Mouse (Mus musculus): ENCODE results near the gene Zfp423. TPM values are rescaled to one million over a fixed set of nuclear protein-coding genes. Genes with fewer than 3 reads are reported as not detected.

Zfp423 gene
- polyA plus RNA-seq, 1 experiment = 2.8 TPM

- H3K4me3 ChIP-seq (ENCODE audit: insufficient read depth, low read length) = no peak overlapping the region
- H3K4me1 ChIP-seq (ENCODE audit: control insufficient read depth, insufficient read depth, low read length) = no peaks in the 10 kb centered on the region
- no peak overlapping the region for H3K27ac ChIP-seq (ENCODE audit: insufficient read depth, low read length)
- TF ChIP-seq CTCF (IDR thresholded peaks at IDR 0.05; ENCODE audit: borderline replicate concordance, insufficient read depth, low read length) (no peak), POLR2A (IDR thresholded peaks at IDR 0.05; ENCODE audit: low read depth, low read length) (no peak)
These were observed 254.6 kb downstream of the Zfp423 start for GRCm38 (mm10) chr8:87704756-87705155.

GRCm38 (mm10) chr8:87702790-87703311 lies 256.5 kb downstream of the Zfp423 start:
- Histone ChIP-seq H3K4me3 (ENCODE audit: insufficient read depth, low read length) (no peak overlapping the region), H3K4me1 (ENCODE audit: control insufficient read depth, insufficient read depth, low read length) (no peaks in the 10 kb centered on the region), H3K27ac (ENCODE audit: insufficient read depth, low read length) (no peak overlapping the region)
- TF ChIP-seq CTCF (IDR thresholded peaks at IDR 0.05; ENCODE audit: borderline replicate concordance, insufficient read depth, low read length) = no peak
- no peak for TF ChIP-seq POLR2A (IDR thresholded peaks at IDR 0.05; ENCODE audit: low read depth, low read length)

- H3K4me3 ChIP-seq (ENCODE audit: insufficient read depth, low read length) = no peak overlapping the region
- H3K27ac ChIP-seq (ENCODE audit: insufficient read depth, low read length) = no peak overlapping the region
- no peaks in the 10 kb centered on the region for H3K4me1 ChIP-seq (ENCODE audit: control insufficient read depth, insufficient read depth, low read length)
- TF ChIP-seq CTCF (IDR thresholded peaks at IDR 0.05; ENCODE audit: borderline replicate concordance, insufficient read depth, low read length) (no peak), POLR2A (IDR thresholded peaks at IDR 0.05; ENCODE audit: low read depth, low read length) (no peak)
These were observed 257.3 kb downstream of the Zfp423 start for GRCm38 (mm10) chr8:87702051-87702521.

- Histone ChIP-seq H3K4me1 (ENCODE audit: control insufficient read depth, insufficient read depth, low read length) (no peaks in the 10 kb centered on the region), H3K4me3 (ENCODE audit: insufficient read depth, low read length) (no peak overlapping the region), H3K27ac (ENCODE audit: insufficient read depth, low read length) (no peak overlapping the region)
- TF ChIP-seq CTCF (IDR thresholded peaks at IDR 0.05; ENCODE audit: borderline replicate concordance, insufficient read depth, low read length) (no peak), POLR2A (IDR thresholded peaks at IDR 0.05; ENCODE audit: low read depth, low read length) (no peak)
These were observed 257.8 kb downstream of the Zfp423 start for GRCm38 (mm10) chr8:87701583-87701982.

GRCm38 (mm10) chr8:87700321-87700720 lies 259.1 kb downstream of the Zfp423 start:
- TF ChIP-seq CTCF (IDR thresholded peaks at IDR 0.05; ENCODE audit: borderline replicate concordance, insufficient read depth, low read length) (no peak), POLR2A (IDR thresholded peaks at IDR 0.05; ENCODE audit: low read depth, low read length) (no peak)
- H3K4me1 ChIP-seq (ENCODE audit: control insufficient read depth, insufficient read depth, low read length) = no peaks in the 10 kb centered on the region
- no peak overlapping the region for H3K27ac ChIP-seq (ENCODE audit: insufficient read depth, low read length)
- H3K4me3 ChIP-seq (ENCODE audit: insufficient read depth, low read length) = no peak overlapping the region

GRCm38 (mm10) chr8:87697127-87697526 lies 262.3 kb downstream of the Zfp423 start:
- no peak for TF ChIP-seq CTCF (IDR thresholded peaks at IDR 0.05; ENCODE audit: borderline replicate concordance, insufficient read depth, low read length)
- TF ChIP-seq POLR2A (IDR thresholded peaks at IDR 0.05; ENCODE audit: low read depth, low read length) = no peak
- Histone ChIP-seq H3K4me1 (ENCODE audit: control insufficient read depth, insufficient read depth, low read length) (peaks cover 5% of the 10 kb centered on the region; the same call in 1 of the 2 replicates), H3K4me3 (ENCODE audit: insufficient read depth, low read length) (no peak overlapping the region), H3K27ac (ENCODE audit: insufficient read depth, low read length) (no peak overlapping the region)

- Histone ChIP-seq H3K4me1 (ENCODE audit: control insufficient read depth, insufficient read depth, low read length) (peaks cover 12% of the 10 kb centered on the region), H3K27ac (ENCODE audit: insufficient read depth, low read length) (no peak overlapping the region), H3K4me3 (ENCODE audit: insufficient read depth, low read length) (no peak overlapping the region)
- TF ChIP-seq POLR2A (IDR thresholded peaks at IDR 0.05; ENCODE audit: low read depth, low read length) = no peak
These were observed 265.7 kb downstream of the Zfp423 start for GRCm38 (mm10) chr8:87693741-87694140.

- no peak overlapping the region for H3K4me3 ChIP-seq (ENCODE audit: insufficient read depth, low read length)
- H3K27ac ChIP-seq (ENCODE audit: insufficient read depth, low read length) = 0 out of 2 replicates have a peak overlapping the region, but pooled peaks have one; percentile 8
- H3K4me1 ChIP-seq (ENCODE audit: control insufficient read depth, insufficient read depth, low read length) = peaks cover 12% of the 10 kb centered on the region
- no peak for TF ChIP-seq POLR2A (IDR thresholded peaks at IDR 0.05; ENCODE audit: low read depth, low read length)
- no peak for TF ChIP-seq CTCF (IDR thresholded peaks at IDR 0.05; ENCODE audit: borderline replicate concordance, insufficient read depth, low read length)
These were observed 269.0 kb downstream of the Zfp423 start for GRCm38 (mm10) chr8:87690100-87691095.

GRCm38 (mm10) chr8:87689192-87689591 lies 270.2 kb downstream of the Zfp423 start:
- TF ChIP-seq CTCF (IDR thresholded peaks at IDR 0.05; ENCODE audit: borderline replicate concordance, insufficient read depth, low read length) (no peak), POLR2A (IDR thresholded peaks at IDR 0.05; ENCODE audit: low read depth, low read length) (no peak)
- H3K27ac ChIP-seq (ENCODE audit: insufficient read depth, low read length) = no peak overlapping the region
- H3K4me3 ChIP-seq (ENCODE audit: insufficient read depth, low read length) = no peak overlapping the region
- peaks cover 12% of the 10 kb centered on the region for H3K4me1 ChIP-seq (ENCODE audit: control insufficient read depth, insufficient read depth, low read length)

GRCm38 (mm10) chr8:87688348-87688747 lies 271.0 kb downstream of the Zfp423 start:
- H3K4me1 ChIP-seq (ENCODE audit: control insufficient read depth, insufficient read depth, low read length) = peaks cover 12% of the 10 kb centered on the region
- no peak overlapping the region for H3K4me3 ChIP-seq (ENCODE audit: insufficient read depth, low read length)
- H3K27ac ChIP-seq (ENCODE audit: insufficient read depth, low read length) = no peak overlapping the region

More at GRCm38 (mm10) chr8:87688348-87688747, 271.0 kb downstream of the Zfp423 start:
- TF ChIP-seq POLR2A (IDR thresholded peaks at IDR 0.05; ENCODE audit: low read depth, low read length) = no peak
- TF ChIP-seq CTCF (IDR thresholded peaks at IDR 0.05; ENCODE audit: borderline replicate concordance, insufficient read depth, low read length) = no peak
